Mouse (Mus musculus): ENCODE data around the gene Uevld. TPM values are rescaled to one million over a fixed set of nuclear protein-coding genes. Genes with fewer than 3 reads are reported as not detected.
"Not testable (repeated sequence)": the region's sequence is repeated elsewhere in the genome, so short reads cannot be mapped to it uniquely, and the experiment has no call there.

The Uevld gene
- polyA plus RNA-seq, 1 experiment from 2014 or later: 13.0 TPM

GRCm38 (mm10) chr7:46997008-46997407 lies 38.7 kb upstream of the Uevld start:
- WGBS: 90% methylated on average over 4 of the region's 4 CpGs
- H3K36me3 ChIP-seq: peaks cover 62% of the 10 kb centered on the region
- H3K27ac ChIP-seq: no peak overlapping the region
- H3K9ac ChIP-seq: no peak overlapping the region
- H3K4me3 ChIP-seq: no peak overlapping the region
- H3K27me3 ChIP-seq: no peaks in the 10 kb centered on the region
- H3K4me1 ChIP-seq: peaks cover 20% of the 10 kb centered on the region
- no peak overlapping the region for H3K4me2 ChIP-seq (replicated peaks)
- no peak for ATAC-seq (ENCODE audit: insufficient number of reproducible peaks, insufficient read depth, low FRiP score, low TSS enrichment)
- H3K9me3 ChIP-seq: no peaks in the 10 kb centered on the region

GRCm38 (mm10) chr7:46995558-46995957 lies 37.2 kb upstream of the Uevld start:
- no peak for ATAC-seq (ENCODE audit: insufficient number of reproducible peaks, insufficient read depth, low FRiP score, low TSS enrichment)
- Histone ChIP-seq H3K4me1 (peaks cover 8% of the 10 kb centered on the region; the same call in 1 of the 2 replicates), H3K27me3 (no peaks in the 10 kb centered on the region), H3K27ac (no peak overlapping the region), H3K4me3 (no peak overlapping the region), H3K9ac (no peak overlapping the region), H3K9me3 (no peaks in the 10 kb centered on the region), H3K36me3 (peaks cover 65% of the 10 kb centered on the region), H3K4me2 (replicated peaks) (no peak overlapping the region)
- 93% methylated on average over 3 of the region's 3 CpGs for WGBS

DNA sequence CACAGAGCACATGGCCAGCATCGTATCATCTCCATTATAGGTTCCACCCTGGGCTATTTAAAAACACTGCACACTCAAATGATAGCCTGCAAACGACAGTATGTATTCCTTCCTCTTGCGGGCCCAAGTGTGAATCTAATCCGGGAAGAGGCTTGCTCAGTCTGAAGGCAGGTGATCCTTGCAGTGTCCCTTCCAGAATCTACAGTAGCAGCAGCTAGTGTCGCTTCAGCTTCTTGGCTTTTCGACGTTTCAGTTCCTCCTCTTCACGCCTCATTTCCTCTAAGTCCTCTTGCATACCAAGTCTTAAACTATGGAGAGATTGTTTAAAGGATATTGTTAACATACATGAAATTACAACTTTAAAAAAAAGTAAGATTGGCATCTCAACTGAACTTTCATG lies 34.8 kb upstream of the Uevld start:
- no peak overlapping the region for H3K27ac ChIP-seq
- no peak overlapping the region for H3K4me3 ChIP-seq
- H3K27me3 ChIP-seq: no peaks in the 10 kb centered on the region
- no peaks in the 10 kb centered on the region for H3K4me1 ChIP-seq
- H3K9ac ChIP-seq: no peak overlapping the region
- peaks cover 56% of the 10 kb centered on the region for H3K36me3 ChIP-seq
- no peak overlapping the region for H3K4me2 ChIP-seq (replicated peaks)
- H3K9me3 ChIP-seq: no peaks in the 10 kb centered on the region
- no peak for ATAC-seq (ENCODE audit: insufficient number of reproducible peaks, insufficient read depth, low FRiP score, low TSS enrichment)
- 85% methylated on average over 8 of the region's 8 CpGs for WGBS

GRCm38 (mm10) chr7:46989387-46989786 lies 31.1 kb upstream of the Uevld start:
- not testable (repeated sequence) for H3K27ac ChIP-seq; H3K4me2 ChIP-seq (replicated peaks); H3K9me3 ChIP-seq; H3K27me3 ChIP-seq; ATAC-seq (ENCODE audit: insufficient number of reproducible peaks, insufficient read depth, low FRiP score, low TSS enrichment); H3K4me1 ChIP-seq; H3K4me3 ChIP-seq; H3K9ac ChIP-seq
- 77% methylated on average over 4 of the region's 4 CpGs for WGBS
- H3K36me3 ChIP-seq: peaks cover 27% of the 10 kb centered on the region

- Histone ChIP-seq H3K4me2 (replicated peaks) (no peak overlapping the region), H3K9ac (no peak overlapping the region), H3K27ac (no peak overlapping the region), H3K27me3 (no peaks in the 10 kb centered on the region), H3K4me1 (0 out of 2 replicates have a peak, but pooled peaks cover 3% of the 10 kb centered on the region), H3K4me3 (no peak overlapping the region), H3K36me3 (peaks cover 7% of the 10 kb centered on the region), H3K9me3 (no peaks in the 10 kb centered on the region)
- WGBS: 59% methylated on average over 2 of the region's 2 CpGs
- ATAC-seq (ENCODE audit: insufficient number of reproducible peaks, insufficient read depth, low FRiP score, low TSS enrichment): no peak
Observed at GRCm38 (mm10) chr7:46987073-46987472, 28.7 kb upstream of the Uevld start.

DNA sequence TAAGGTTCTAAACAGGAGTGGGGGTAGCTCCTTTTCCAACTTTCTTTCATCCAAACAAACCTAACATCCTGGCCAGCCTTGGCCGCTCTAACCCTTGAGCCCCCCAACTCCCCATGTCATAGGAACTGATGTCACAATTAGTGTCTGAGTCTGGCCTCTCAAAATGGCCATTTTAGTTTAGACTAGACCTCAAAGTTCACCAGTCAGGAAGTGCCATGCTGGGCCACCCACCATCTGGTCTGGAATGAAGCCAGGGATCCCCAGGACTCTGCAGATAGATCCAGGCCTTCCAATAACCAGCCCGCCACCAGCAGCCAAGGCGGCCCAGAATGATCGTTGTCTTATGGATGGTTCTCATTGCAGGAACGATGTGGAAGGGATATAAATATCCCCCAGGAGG lies 28.3 kb upstream of the Uevld start:
- H3K4me1 ChIP-seq: 0 out of 2 replicates have a peak, but pooled peaks cover 3% of the 10 kb centered on the region
- no peaks in the 10 kb centered on the region for H3K9me3 ChIP-seq
- no peak overlapping the region for H3K4me2 ChIP-seq (replicated peaks)
- H3K4me3 ChIP-seq: no peak overlapping the region
- H3K9ac ChIP-seq: no peak overlapping the region
- H3K36me3 ChIP-seq: peaks cover 3% of the 10 kb centered on the region; the same call in 1 of the 2 replicates
- WGBS: 55% methylated on average over 5 of the region's 5 CpGs
- H3K27me3 ChIP-seq: no peaks in the 10 kb centered on the region
- H3K27ac ChIP-seq: no peak overlapping the region
- no peak for ATAC-seq (ENCODE audit: insufficient number of reproducible peaks, insufficient read depth, low FRiP score, low TSS enrichment)

- no peak overlapping the region for H3K4me3 ChIP-seq
- no peak overlapping the region for H3K9ac ChIP-seq
- H3K36me3 ChIP-seq: peaks cover 3% of the 10 kb centered on the region; the same call in 1 of the 2 replicates
- 53% methylated on average over 8 of the region's 8 CpGs for WGBS
- H3K27ac ChIP-seq: no peak overlapping the region
- H3K4me2 ChIP-seq (replicated peaks): no peak overlapping the region
- ATAC-seq (ENCODE audit: insufficient number of reproducible peaks, insufficient read depth, low FRiP score, low TSS enrichment): no peak
- no peaks in the 10 kb centered on the region for H3K27me3 ChIP-seq
- no peaks in the 10 kb centered on the region for H3K9me3 ChIP-seq
- H3K4me1 ChIP-seq: 0 out of 2 replicates have a peak, but pooled peaks cover 3% of the 10 kb centered on the region
Observed at GRCm38 (mm10) chr7:46985718-46986505, 27.6 kb upstream of the Uevld start.

DNA sequence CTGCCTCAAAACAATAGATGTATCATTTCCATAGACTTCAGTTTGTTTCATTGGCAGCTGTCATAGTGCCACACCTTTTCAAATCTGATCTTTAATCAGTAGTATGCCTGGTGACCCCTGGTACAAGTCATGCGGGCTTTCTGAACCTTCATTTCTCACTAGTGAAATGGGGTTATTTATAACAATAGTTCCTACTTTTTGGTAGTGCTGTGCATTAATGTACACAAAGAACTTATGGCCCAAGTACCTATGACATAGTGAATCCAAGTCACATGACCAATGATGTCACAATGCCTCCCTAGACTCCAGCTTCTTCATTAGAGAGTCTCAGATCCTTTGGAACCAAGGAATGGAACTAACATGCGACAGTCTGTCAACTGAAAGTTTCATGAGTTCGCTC lies 25.0 kb upstream of the Uevld start, which contains the start of gene Gm9999:
Gene Gm9999 (plus strand): TSS at position 301 of the 400 bp plus-strand sequence.
- no peak within 1 kb of the TSS for H3K4me2 ChIP-seq (replicated peaks)
- H3K9ac ChIP-seq: no peak within 1 kb of the TSS
- no peak within 1 kb of the TSS for H3K27ac ChIP-seq
- H3K27me3 ChIP-seq: no peaks in the 10 kb centered on the region
- H3K4me3 ChIP-seq: no peak within 1 kb of the TSS
- no peaks in the 10 kb centered on the region for H3K9me3 ChIP-seq
- H3K36me3 ChIP-seq: no peaks in the 10 kb centered on the region
- no peak for ATAC-seq (ENCODE audit: insufficient number of reproducible peaks, insufficient read depth, low FRiP score, low TSS enrichment)
- WGBS: 95% methylated on average over 3 of the region's 3 CpGs
- H3K4me1 ChIP-seq: 0 out of 2 replicates have a peak, but pooled peaks cover 3% of the 10 kb centered on the region

DNA sequence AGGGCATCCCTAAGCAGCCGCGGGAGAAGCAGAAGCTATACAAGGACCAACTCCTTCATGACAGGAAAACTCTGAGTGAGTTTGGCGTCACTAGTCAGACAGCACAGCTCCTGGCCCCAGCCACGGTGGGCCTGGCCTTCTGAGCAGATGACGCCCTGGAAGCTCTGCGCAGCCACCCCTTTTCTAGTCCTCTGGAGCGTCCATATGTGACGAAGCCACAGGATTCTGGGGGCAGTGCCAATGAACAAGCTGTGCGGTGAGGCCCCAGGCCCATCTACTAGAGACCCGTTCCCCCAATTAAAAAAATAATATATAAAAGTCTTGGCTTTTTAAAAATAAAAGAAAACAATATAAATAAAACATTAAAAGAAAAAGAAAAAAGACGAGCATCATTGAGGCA lies 17.1 kb upstream of the Uevld start:
- Histone ChIP-seq H3K4me3 (no peak overlapping the region), H3K4me2 (replicated peaks) (no peak overlapping the region), H3K27ac (no peak overlapping the region), H3K9ac (no peak overlapping the region), H3K36me3 (no peaks in the 10 kb centered on the region), H3K9me3 (peaks cover 8% of the 10 kb centered on the region; the same call in 1 of the 2 replicates), H3K27me3 (no peaks in the 10 kb centered on the region), H3K4me1 (no peaks in the 10 kb centered on the region)
- 89% methylated on average over 11 of the region's 11 CpGs for WGBS
- no peak for ATAC-seq (ENCODE audit: insufficient number of reproducible peaks, insufficient read depth, low FRiP score, low TSS enrichment)

DNA sequence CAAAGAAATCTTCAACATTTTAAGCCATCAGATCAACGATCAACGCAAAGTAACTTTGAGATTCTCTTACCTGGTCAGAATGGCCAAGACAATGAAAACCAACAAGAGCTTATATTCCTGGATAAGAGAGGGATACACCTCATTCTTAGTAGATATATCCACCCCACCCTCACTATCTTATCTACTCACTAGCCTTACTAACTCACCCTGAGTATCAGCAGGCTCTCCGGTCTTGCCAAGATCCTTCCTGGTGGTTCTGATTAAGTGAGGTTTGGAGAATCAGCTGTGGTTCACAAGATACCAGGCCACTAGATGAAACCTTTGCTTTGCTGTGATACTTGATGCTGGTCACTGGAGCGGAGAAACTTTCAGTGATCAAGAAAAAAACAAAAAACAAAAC lies 16.3 kb upstream of the Uevld start:
- H3K9me3 ChIP-seq: peaks cover 8% of the 10 kb centered on the region; the same call in 1 of the 2 replicates
- no peak for ATAC-seq (ENCODE audit: insufficient number of reproducible peaks, insufficient read depth, low FRiP score, low TSS enrichment)
- 93% methylated on average over 4 of the region's 4 CpGs for WGBS
- no peaks in the 10 kb centered on the region for H3K4me1 ChIP-seq
- no peak overlapping the region for H3K27ac ChIP-seq
- H3K27me3 ChIP-seq: no peaks in the 10 kb centered on the region
- H3K4me3 ChIP-seq: no peak overlapping the region
- no peak overlapping the region for H3K9ac ChIP-seq
- no peak overlapping the region for H3K4me2 ChIP-seq (replicated peaks)
- H3K36me3 ChIP-seq: no peaks in the 10 kb centered on the region

DNA sequence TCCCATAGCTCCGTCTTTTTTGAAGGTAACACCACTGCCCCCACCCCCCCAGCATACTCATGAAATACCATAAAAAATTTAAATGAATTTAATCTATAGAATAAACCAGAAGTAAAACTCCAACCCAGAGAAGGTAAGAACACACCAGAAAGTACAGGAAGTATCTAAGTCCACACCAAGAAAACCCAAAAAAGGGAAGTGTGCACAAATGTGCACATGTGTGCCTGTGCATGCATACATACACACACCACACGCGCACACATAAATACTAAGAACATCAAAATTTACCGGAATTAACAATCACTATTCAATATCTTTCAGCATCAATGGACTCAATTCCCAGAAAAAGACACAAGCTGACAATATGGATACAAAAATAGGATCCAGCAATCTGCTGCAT lies 11.6 kb upstream of the Uevld start:
- no peaks in the 10 kb centered on the region for H3K4me1 ChIP-seq
- no peaks in the 10 kb centered on the region for H3K27me3 ChIP-seq
- no peak overlapping the region for H3K4me3 ChIP-seq
- H3K9ac ChIP-seq: no peak overlapping the region
- 85% methylated on average over 4 of the region's 4 CpGs for WGBS
- peaks cover 5% of the 10 kb centered on the region; the same call in 1 of the 2 replicates for H3K9me3 ChIP-seq
- no peak overlapping the region for H3K4me2 ChIP-seq (replicated peaks)
- no peak overlapping the region for H3K27ac ChIP-seq
- no peak for ATAC-seq (ENCODE audit: insufficient number of reproducible peaks, insufficient read depth, low FRiP score, low TSS enrichment)
- H3K36me3 ChIP-seq: no peaks in the 10 kb centered on the region

DNA sequence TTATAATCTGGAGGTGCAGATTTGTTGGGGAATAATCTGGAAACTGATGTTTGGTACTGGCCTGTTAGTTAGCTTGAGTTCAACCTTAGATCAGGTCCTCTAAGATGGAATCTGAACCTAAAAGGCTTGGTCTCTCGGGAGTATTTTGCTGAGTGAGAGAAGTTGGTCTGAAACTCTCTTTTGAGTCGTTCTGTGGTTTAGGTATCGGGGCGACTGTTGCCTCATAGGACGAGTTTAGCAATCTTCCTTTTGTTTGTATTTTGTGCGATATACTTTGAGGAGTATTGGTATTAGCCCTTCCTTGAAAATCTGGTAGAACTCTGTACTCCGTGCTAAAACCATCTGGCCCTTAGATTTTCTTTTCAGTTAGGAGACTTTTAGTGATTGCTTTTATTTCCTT lies 5.7 kb upstream of the Uevld start:
- Histone ChIP-seq H3K4me3 (no peak overlapping the region), H3K9me3 (no peaks in the 10 kb centered on the region), H3K27me3 (peaks cover 4% of the 10 kb centered on the region; the same call in 1 of the 2 replicates), H3K4me2 (replicated peaks) (no peak overlapping the region), H3K4me1 (no peaks in the 10 kb centered on the region), H3K27ac (no peak overlapping the region), H3K36me3 (no peaks in the 10 kb centered on the region), H3K9ac (no peak overlapping the region)
- 81% methylated on average over 7 of the region's 7 CpGs for WGBS
- ATAC-seq (ENCODE audit: insufficient number of reproducible peaks, insufficient read depth, low FRiP score, low TSS enrichment): no peak

Data from embryonic facial prominence, embryonic 12.5 days (tissue).